Mouse (Mus musculus) urinary bladder, adult 2 months (tissue): Measurements from ENCODE around the gene Lnx2. TPM values are rescaled to one million over a fixed set of nuclear protein-coding genes. Genes with fewer than 3 reads are reported as not detected.

Source experiments
- DNase-seq: peaks from one replicate; pipeline ENCODE4 v3.0.0; 2022; ENCODE audit warnings: low spot score
- polyA plus RNA-seq: library from polyadenylated mRNA; depleted of rRNA; stranded (reverse); fragments of >200 nt; gene quantifications from 2 replicates; pipeline ENCODE4 v1.2.3, GENCODE M21; 2012; rRNA removed

Lnx2 gene
- 9.6 and 13.6 TPM in 2 replicates for polyA plus RNA-seq

GRCm38 (mm10) chr5:147076026-147076798 lies at the start of gene Lnx2:
Gene Lnx2 (minus strand): TSS chr5:147076586.
- peak; percentile 94 for DNase-seq

- DNase-seq, result no peak
These were observed 49.3 kb upstream of the Lnx2 start for GRCm38 (mm10) chr5:147125542-147126185.

- DNase-seq, result no peak
These were observed 48.4 kb upstream of the Lnx2 start for GRCm38 (mm10) chr5:147124794-147125193.

- DNase-seq, result no peak
These were observed 44.8 kb upstream of the Lnx2 start for GRCm38 (mm10) chr5:147121146-147121545.

- no peak for DNase-seq
These were observed 40.6 kb upstream of the Lnx2 start for GRCm38 (mm10) chr5:147117027-147117426.

GRCm38 (mm10) chr5:147115631-147116030 lies 39.2 kb upstream of the Lnx2 start:
- no peak for DNase-seq

GRCm38 (mm10) chr5:147114738-147115137 lies 38.4 kb upstream of the Lnx2 start:
- no peak for DNase-seq

- no peak for DNase-seq
These were observed 32.6 kb upstream of the Lnx2 start for GRCm38 (mm10) chr5:147108861-147109591.

GRCm38 (mm10) chr5:147107276-147107675 lies 30.9 kb upstream of the Lnx2 start:
- no peak for DNase-seq

- DNase-seq, result no peak
These were observed 25.9 kb upstream of the Lnx2 start for GRCm38 (mm10) chr5:147102295-147102694.

- DNase-seq, result no peak
These were observed 23.8 kb upstream of the Lnx2 start for GRCm38 (mm10) chr5:147100180-147100579.

- DNase-seq, result no peak
These were observed 22.3 kb upstream of the Lnx2 start for GRCm38 (mm10) chr5:147098667-147099066.

GRCm38 (mm10) chr5:147096586-147096985 lies 20.2 kb upstream of the Lnx2 start:
- no peak for DNase-seq

- no peak for DNase-seq
These were observed 17.9 kb upstream of the Lnx2 start for GRCm38 (mm10) chr5:147094296-147094695.

- DNase-seq, result no peak
These were observed 16.1 kb upstream of the Lnx2 start for GRCm38 (mm10) chr5:147092448-147092847.

- DNase-seq, result no peak
These were observed 14.0 kb upstream of the Lnx2 start for GRCm38 (mm10) chr5:147090256-147090963.

- DNase-seq, result no peak
These were observed 13.4 kb upstream of the Lnx2 start for GRCm38 (mm10) chr5:147089836-147090235.

- DNase-seq, result no peak
These were observed 10.4 kb upstream of the Lnx2 start for GRCm38 (mm10) chr5:147086816-147087215.

- no peak for DNase-seq
These were observed 9.0 kb upstream of the Lnx2 start for GRCm38 (mm10) chr5:147085201-147085894.

GRCm38 (mm10) chr5:147078110-147078900 lies 1.9 kb upstream of the Lnx2 start:
- no peak for DNase-seq
